Mouse (Mus musculus) CH12.LX (cell line): ENCODE measurements around the gene Ddx23.

Source experiments
- BHLHE40 ChIP-seq: IDR thresholded peaks from 2 replicates; pipeline ENCODE4 v1.6.1; 2011; ENCODE audit warnings: mild to moderate bottlenecking, low read depth, low read length, improper control_type of control experiment
- CHD2 ChIP-seq: IDR thresholded peaks from 2 replicates; pipeline ENCODE4 v1.6.1; 2011; ENCODE audit warnings: low read length, improper control_type of control experiment
- CTCF ChIP-seq, 2 experiments: IDR thresholded peaks in 1 of 2; conservative IDR thresholded peaks in 1 of 2; 2 replicates each; pipeline ENCODE4 v1.5.1; 2011 to 2012; ENCODE audit warnings: low read depth in 2 of 2, low read length in 2 of 2, improper control_type of control experiment in 1 of 2, inconsistent platforms in 1 of 2, mild to moderate bottlenecking in 1 of 2, moderate library complexity in 1 of 2
- EP300 ChIP-seq: IDR thresholded peaks from 2 replicates; pipeline ENCODE4 v1.6.1; 2011; ENCODE audit warnings: low read length, improper control_type of control experiment
- HCFC1 ChIP-seq: IDR thresholded peaks from 2 replicates; pipeline ENCODE4 v1.6.1; 2012; ENCODE audit warnings: low read depth, mild to moderate bottlenecking, inconsistent platforms, low read length, improper control_type of control experiment
- MAFK ChIP-seq: IDR thresholded peaks from 2 replicates; pipeline ENCODE4 v1.6.1; 2011; ENCODE audit warnings: low read length, improper control_type of control experiment; ENCODE audit not compliant: insufficient replicate concordance
- MAX ChIP-seq: IDR thresholded peaks from 2 replicates; pipeline ENCODE4 v1.6.1; 2011; ENCODE audit warnings: low read length, improper control_type of control experiment
- MAZ ChIP-seq: IDR thresholded peaks from 2 replicates; pipeline ENCODE4 v1.6.1; 2012; ENCODE audit warnings: low read depth, mild to moderate bottlenecking, inconsistent platforms, low read length, improper control_type of control experiment, moderate library complexity
- MEF2A ChIP-seq: IDR thresholded peaks from 2 replicates; pipeline ENCODE4 v1.6.1; 2014; ENCODE audit warnings: low read depth, mild to moderate bottlenecking, inconsistent platforms, low read length, improper control_type of control experiment, borderline replicate concordance
- NELFE ChIP-seq: IDR thresholded peaks from 2 replicates; pipeline ENCODE4 v1.6.1; 2011; ENCODE audit warnings: low read depth, low read length, improper control_type of control experiment
- POLR2A ChIP-seq: IDR thresholded peaks from 2 replicates; pipeline ENCODE4 v1.6.1; 2011; ENCODE audit warnings: low read depth, mild to moderate bottlenecking, improper control_type of control experiment, low read length

DNA sequence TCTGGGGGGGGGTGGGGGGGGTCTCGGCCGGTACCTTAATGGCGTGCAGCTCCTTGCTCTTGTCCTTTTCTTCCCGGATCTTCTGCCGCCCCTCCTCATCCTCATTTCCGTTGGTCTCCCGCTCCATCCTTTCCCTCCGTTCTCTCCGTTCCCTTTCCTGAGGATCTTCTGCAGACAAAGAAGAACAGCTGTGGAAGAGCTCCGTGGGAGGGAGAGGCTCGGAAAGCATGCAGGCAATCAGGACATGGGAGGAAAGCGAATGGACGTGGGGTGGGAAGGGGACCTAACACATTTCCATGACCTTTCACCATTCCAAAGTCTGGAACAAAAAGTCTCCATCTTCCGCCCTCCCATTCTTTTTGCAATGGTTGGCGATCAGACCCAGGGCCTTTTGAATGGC, 11.3 kb downstream of the Ddx23 start:
- no peak for TF ChIP-seq HCFC1
- TF ChIP-seq EP300 = no peak
- no peak for TF ChIP-seq NELFE
- TF ChIP-seq POLR2A = no peak
- no peak for TF ChIP-seq CTCF (conservative IDR thresholded peaks at IDR 0.05 in 1 of 2, IDR thresholded peaks at IDR 0.05 in 1 of 2; ENCODE audit: low read depth in 2 of 2, low read length in 2 of 2)
- TF ChIP-seq MAFK = no peak
- TF ChIP-seq CHD2 = no peak
- TF ChIP-seq MEF2A = no peak
- no peak for TF ChIP-seq MAX
- TF ChIP-seq MAZ = no peak
- no peak for TF ChIP-seq BHLHE40
